ENCODE assay signal across 19 mouse cellular contexts in genomic region chr14:57675481-57675880, GRCm38 (mm10). TPM values are rescaled to one million over a fixed set of nuclear protein-coding genes. Genes with fewer than 3 reads are reported as not detected.
DNase-seq lines count a peak whose midpoint lies in the region; TF ChIP-seq lines count a peak whose summit lies in the region.
"Had no signal": no experiment of that assay in that cellular context is flagged by ENCODE, and none has a peak within 500 bp of the region (broad histone marks: within the 10 kb centered on the region; RNA-seq: fewer than 3 reads in every experiment).

No protein-coding gene starts in this region.

- no peak overlapping the region for H3K27ac ChIP-seq in gastrocnemius, adult 2 months
- no peak overlapping the region for H3K27ac ChIP-seq in layer of hippocampus, adult 2 months
- H3K27ac ChIP-seq: embryonic facial prominence, embryonic 13.5 days; forebrain, embryonic 15.5 days; heart, embryonic 13.5 days; hindbrain, embryonic 15.5 days had no signal

- no peak for DNase-seq in gastrocnemius, adult 2 months
- no peak for DNase-seq in gastrocnemius, adult 8-10 months (ENCODE audit: low spot score in 2 of 2)
- no peak for DNase-seq in layer of hippocampus, adult 2 months (ENCODE audit: low spot score in 2 of 2)
- DNase-seq in layer of hippocampus, postnatal 10 days (ENCODE audit: low spot score in 2 of 2), result no peak
- peak; percentile 15 for DNase-seq in 3T3-L1 (ENCODE audit: low read depth, low spot score)
- peak; percentile 24 for DNase-seq in brain, adult 2 months (ENCODE audit: low read depth, low spot score)
- DNase-seq in urinary bladder, postnatal 14 days (ENCODE audit: low spot score), result no peak
- no peak for DNase-seq in cerebellum, postnatal 25 days
- DNase-seq: adrenal gland, postnatal 10 days; cerebellum, adult 2 months; cerebellum, postnatal 10 days; embryo, embryonic 11 days; gastrocnemius, postnatal 14 days; heart, postnatal 36 days; kidney, adult 11 months had no signal

- intact Hi-C loops in gastrocnemius, adult 2 months (cut with DNase I), result no loop called here

- H3K4me3 ChIP-seq in gastrocnemius, adult 2 months, result no peak overlapping the region
- H3K4me3 ChIP-seq in layer of hippocampus, adult 2 months, result no peak overlapping the region
- H3K4me3 ChIP-seq: embryonic facial prominence, embryonic 13.5 days; forebrain, embryonic 15.5 days; heart, embryonic 13.5 days; hindbrain, embryonic 15.5 days had no signal

- peak; percentile 13; the same call in 1 of the 2 replicates for TF ChIP-seq CTCF in gastrocnemius, adult 2 months (IDR thresholded peaks at IDR 0.05)
- TF ChIP-seq CTCF in layer of hippocampus, adult 2 months (conservative IDR thresholded peaks at IDR 0.05), result peak; percentile 61

RNA-seq across cellular contexts. Expression of gene Xpo4, which starts 10.3 kb away (rescaled TPM):
- total RNA-seq in gastrocnemius, adult 2 months (2021), result 10 to 100 TPM in 1 of 2 experiments, 1 to 10 TPM in 1; 8.4 to 17.8 TPM
- 10 to 100 TPM; 10.0 to 11.7 (median 10.7) TPM for total RNA-seq in gastrocnemius, adult 8-10 months (2022)
- 10 to 100 TPM; 14.4 to 15.0 TPM for total RNA-seq in layer of hippocampus, adult 2 months (2021)
- total RNA-seq in layer of hippocampus, postnatal 10 days (2021), result 10 to 100 TPM; 15.2 to 15.5 TPM

Comparison
In these comparisons a context has a peak if more than half of its experiments do, and no peak if none do; other contexts are left out.
1. DNase-seq: peak in 3T3-L1 (single experiment) and brain, adult 2 months (single experiment); none in gastrocnemius, adult 2 months (single experiment), gastrocnemius, adult 8-10 months (0 of 2), layer of hippocampus, adult 2 months (0 of 2), layer of hippocampus, postnatal 10 days (0 of 2), urinary bladder, postnatal 14 days (single experiment) and cerebellum, postnatal 25 days (0 of 2).